Mouse (Mus musculus): ENCODE measurements around the gene Rasgrp1.

GRCm38 (mm10) chr2:117311349-117311748 is 31.5 kb downstream of the Rasgrp1 start:
- TF ChIP-seq CTCF (IDR thresholded peaks at IDR 0.05; ENCODE audit: low read depth) (no peak), EP300 (optimal IDR thresholded peaks at IDR 0.05) (no peak)

All from stomach, postnatal 0 days (tissue).